ENCODE assay signal across 14 mouse cellular contexts in genomic region chr7:30010551-30011195, GRCm38 (mm10). TPM values are rescaled to one million over a fixed set of nuclear protein-coding genes. Genes with fewer than 3 reads are reported as not detected.
DNase-seq lines count a peak whose midpoint lies in the region; ATAC-seq and TF ChIP-seq lines count a peak whose summit lies in the region.
"Had no signal": no experiment of that assay in that cellular context is flagged by ENCODE, and none has a peak within 500 bp of the region (broad histone marks: within the 10 kb centered on the region; RNA-seq: fewer than 3 reads in every experiment).

No protein-coding gene starts in this region.

- ATAC-seq in limb, embryonic 13.5 days (ENCODE audit: low FRiP score, low read depth) = no peak
- no peak for ATAC-seq in midbrain, embryonic 11.5 days (ENCODE audit: low FRiP score)

- no peak overlapping the region for H3K9ac ChIP-seq in limb, embryonic 13.5 days
- no peak overlapping the region for H3K9ac ChIP-seq in midbrain, embryonic 11.5 days (ENCODE audit: low read length)
- H3K9ac ChIP-seq: liver, embryonic 15.5 days; neural tube, embryonic 12.5 days had no signal

- no peaks in the 10 kb centered on the region for H3K27me3 ChIP-seq in limb, embryonic 13.5 days
- H3K27me3 ChIP-seq in midbrain, embryonic 11.5 days (ENCODE audit: control insufficient read depth, insufficient read depth, low read length) = no peaks in the 10 kb centered on the region
- H3K27me3 ChIP-seq: liver, embryonic 15.5 days; neural tube, embryonic 12.5 days had no signal

- peak overlapping the region; percentile 47; the same call in 1 of the 2 replicates for H3K4me3 ChIP-seq in gastrocnemius, adult 2 months
- no peak overlapping the region for H3K4me3 ChIP-seq in limb, embryonic 13.5 days
- H3K4me3 ChIP-seq in lung, adult 2 months (replicated peaks; ENCODE audit: extremely low read depth, low read depth, low read length) = no peak overlapping the region
- no peak overlapping the region for H3K4me3 ChIP-seq in midbrain, embryonic 11.5 days (ENCODE audit: low read depth, low read length)
- H3K4me3 ChIP-seq: liver, embryonic 15.5 days; neural tube, embryonic 12.5 days had no signal

- intact Hi-C loops in gastrocnemius, adult 2 months (cut with DNase I) = loop anchor here (5.0 to 10.0 kb wide), 3 partner anchors 54 to 194 kb away; partner anchors contain the start of gene Zfp146

- no peak overlapping the region for H3K4me2 ChIP-seq in limb, embryonic 13.5 days (replicated peaks)
- H3K4me2 ChIP-seq in midbrain, embryonic 11.5 days = no peak overlapping the region
- H3K4me2 ChIP-seq: liver, embryonic 15.5 days; neural tube, embryonic 12.5 days had no signal

- WGBS in limb, embryonic 13.5 days = 74% methylated on average over 10 of the region's 10 CpGs
- 70% methylated on average over 10 of the region's 10 CpGs for WGBS in lung, adult 2 months
- WGBS in midbrain, embryonic 11.5 days = 84% methylated on average over 10 of the region's 10 CpGs

- H3K9me3 ChIP-seq in limb, embryonic 13.5 days = no peaks in the 10 kb centered on the region
- no peaks in the 10 kb centered on the region for H3K9me3 ChIP-seq in midbrain, embryonic 11.5 days (ENCODE audit: control insufficient read depth, low read length)
- H3K9me3 ChIP-seq: liver, embryonic 15.5 days; neural tube, embryonic 12.5 days had no signal

- TF ChIP-seq POLR2A in lung, adult 2 months (IDR thresholded peaks at IDR 0.05; ENCODE audit: borderline replicate concordance, extremely low read depth, low read depth, low read length) = no peak

- TF ChIP-seq CTCF in gastrocnemius, adult 2 months (IDR thresholded peaks at IDR 0.05) = no peak
- TF ChIP-seq CTCF in lung, adult 2 months (IDR thresholded peaks at IDR 0.05; ENCODE audit: insufficient read depth, low read length) = no peak

- DNase-seq in gastrocnemius, adult 2 months = no peak
- no peak for DNase-seq in gastrocnemius, adult 8-10 months (ENCODE audit: low spot score in 2 of 2)
- peak; percentile 20 to 43 for DNase-seq in kidney, postnatal 4 days
- DNase-seq in kidney, adult 8-10 months = no peak
- peak; percentile 44 for DNase-seq in R1 (ENCODE audit: low read depth, low spot score)
- DNase-seq in lung, adult 2 months = no peak
- no peak for DNase-seq in midbrain, embryonic 11.5 days (ENCODE audit: low spot score, missing footprints)
- DNase-seq: cerebellum, postnatal 25 days; kidney, postnatal 14 days; right cerebral cortex, postnatal 25 days; thymus, postnatal 4 days had no signal

- peaks cover 73% of the 10 kb centered on the region for H3K36me3 ChIP-seq in limb, embryonic 13.5 days
- peaks cover 9% of the 10 kb centered on the region for H3K36me3 ChIP-seq in midbrain, embryonic 11.5 days (ENCODE audit: control insufficient read depth, insufficient read depth, low read length)

- peaks cover 14% of the 10 kb centered on the region for H3K4me1 ChIP-seq in limb, embryonic 13.5 days
- no peaks in the 10 kb centered on the region for H3K4me1 ChIP-seq in lung, adult 2 months (ENCODE audit: control insufficient read depth, insufficient read depth, low read length)
- H3K4me1 ChIP-seq in midbrain, embryonic 11.5 days (ENCODE audit: control insufficient read depth, insufficient read depth, low read length) = no peaks in the 10 kb centered on the region
- H3K4me1 ChIP-seq: liver, embryonic 15.5 days had no signal

- H3K27ac ChIP-seq in gastrocnemius, adult 2 months = peak overlapping the region; percentile 92
- H3K27ac ChIP-seq in limb, embryonic 13.5 days = peak overlapping the region; percentile 63; the same call in 1 of the 2 replicates
- H3K27ac ChIP-seq in midbrain, embryonic 11.5 days (ENCODE audit: low read depth, low read length) = no peak overlapping the region
- H3K27ac ChIP-seq: liver, embryonic 15.5 days had no signal

RNA-seq across cellular contexts. Expression of gene Zfp568, which starts 26.9 kb away (rescaled TPM):
- total RNA-seq in gastrocnemius, adult 2 months (2021) = 10 to 100 TPM; 12.8 to 16.1 TPM
- total RNA-seq in gastrocnemius, adult 8-10 months (2022) = 10 to 100 TPM; 10.9 to 22.2 (median 12.3) TPM
- polyA plus RNA-seq in limb, embryonic 13.5 days (2015; fragmentation: Nextera tagmentation; extraction: Ambion mirVana) = 27.2 and 27.9 TPM in 2 replicates
- polyA plus RNA-seq in lung, adult 2 months (2012; rRNA removed) = 5.1 and 6.1 TPM in 2 replicates
- 11.7 and 13.0 TPM in 2 replicates for polyA plus RNA-seq in midbrain, embryonic 11.5 days (2014; fragmentation: Nextera tagmentation; extraction: Ambion mirVana)

RNA-seq across cellular contexts. Expression of gene Zfp14, which starts 40.5 kb away (rescaled TPM):
- 1 to 10 TPM; 1.8 to 2.1 TPM for total RNA-seq in gastrocnemius, adult 2 months (2021)
- total RNA-seq in gastrocnemius, adult 8-10 months (2022) = 1 to 10 TPM; 1.2 to 2.1 (median 1.6) TPM
- polyA plus RNA-seq in limb, embryonic 13.5 days (2015; fragmentation: Nextera tagmentation; extraction: Ambion mirVana) = 6.1 and 6.8 TPM in 2 replicates
- 3.6 and 4.9 TPM in 2 replicates for polyA plus RNA-seq in lung, adult 2 months (2012; rRNA removed)
- 6.1 and 6.2 TPM in 2 replicates for polyA plus RNA-seq in midbrain, embryonic 11.5 days (2014; fragmentation: Nextera tagmentation; extraction: Ambion mirVana)

RNA-seq across cellular contexts. Expression of gene Zfp74, which starts 56.8 kb away (rescaled TPM):
- 1 to 10 TPM; 5.7 to 6.6 TPM for total RNA-seq in gastrocnemius, adult 2 months (2021)
- 1 to 10 TPM; 4.9 to 7.3 (median 6.3) TPM for total RNA-seq in gastrocnemius, adult 8-10 months (2022)
- polyA plus RNA-seq in limb, embryonic 13.5 days (2015; fragmentation: Nextera tagmentation; extraction: Ambion mirVana) = 14.9 and 17.6 TPM in 2 replicates
- polyA plus RNA-seq in lung, adult 2 months (2012; rRNA removed) = 7.9 and 8.3 TPM in 2 replicates
- 10.6 and 12.6 TPM in 2 replicates for polyA plus RNA-seq in midbrain, embryonic 11.5 days (2014; fragmentation: Nextera tagmentation; extraction: Ambion mirVana)

Comparison
In these comparisons a context has a peak if more than half of its experiments do, and no peak if none do; other contexts are left out.
1. DNase-seq: peak in kidney, postnatal 4 days (2 of 2) and R1 (single experiment); none in gastrocnemius, adult 2 months (single experiment), gastrocnemius, adult 8-10 months (0 of 2), kidney, adult 8-10 months (0 of 2), lung, adult 2 months (single experiment) and midbrain, embryonic 11.5 days (single experiment).